Mouse (Mus musculus) E14TG2a.4 (cell line): ENCODE results near the gene Hp1bp3.

ENCODE experiments used
- CTCF ChIP-seq: conservative IDR thresholded peaks from 2 replicates; pipeline ENCODE4 v1.5.1; 2014; ENCODE audit warnings: low read length
- NANOG ChIP-seq: IDR thresholded peaks from 2 replicates; pipeline ENCODE4 v1.6.1; 2014; ENCODE audit warnings: borderline replicate concordance, low read length, mixed read lengths
- POU5F1 ChIP-seq: IDR thresholded peaks from 2 replicates; pipeline ENCODE4 v1.6.1; 2014; ENCODE audit warnings: low read length, borderline replicate concordance

DNA sequence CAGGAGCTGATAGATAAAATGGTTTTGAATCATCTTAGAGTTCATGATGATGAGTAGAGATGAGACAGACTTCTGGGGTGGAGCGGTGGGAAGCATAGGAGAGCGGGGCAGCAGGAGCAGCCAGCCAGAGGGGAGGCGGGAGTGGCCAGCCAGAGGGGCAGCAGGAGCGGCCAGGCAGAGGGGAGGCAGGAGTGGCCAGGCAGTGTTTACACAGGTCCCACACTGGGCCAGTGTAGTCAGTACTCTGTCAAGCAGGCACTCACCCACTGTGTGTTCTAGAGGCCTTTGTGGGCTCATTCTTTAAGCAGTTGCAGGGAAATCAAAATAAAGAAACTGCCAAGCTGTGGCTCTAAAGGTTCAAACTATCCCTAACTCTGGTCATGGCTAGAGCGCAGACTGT is 32.0 kb upstream of the Hp1bp3 start:
- TF ChIP-seq CTCF (no peak), POU5F1 (no peak), NANOG (no peak)
